In the genomic region with DNA sequence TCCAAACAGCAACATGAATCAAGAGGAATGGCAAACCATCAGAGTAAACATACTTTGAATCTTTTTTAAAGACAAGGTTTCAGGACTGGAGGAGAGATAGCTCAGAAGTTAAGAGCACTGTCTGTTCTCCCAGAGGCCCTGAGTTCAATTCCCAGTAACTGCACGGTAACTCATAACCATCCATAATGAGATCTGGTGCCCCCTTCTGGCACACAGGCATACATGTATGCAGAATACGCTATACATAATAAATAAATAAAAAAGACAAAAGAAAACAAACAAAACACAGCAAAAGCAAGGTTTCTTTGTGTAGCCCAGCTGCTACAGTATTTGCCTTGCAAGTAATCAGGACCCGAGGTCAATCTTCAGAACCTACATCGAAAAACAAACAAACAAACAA, we compare ENCODE assay signal across 32 mouse cellular contexts. TPM values are rescaled to one million over a fixed set of nuclear protein-coding genes. Genes with fewer than 3 reads are reported as not detected.
DNase-seq lines count a peak whose midpoint lies in the region; ATAC-seq and TF ChIP-seq lines count a peak whose summit lies in the region.
"Had no signal": no experiment of that assay in that cellular context is flagged by ENCODE, and none has a peak within 500 bp of the region (broad histone marks: within the 10 kb centered on the region; RNA-seq: fewer than 3 reads in every experiment).

No protein-coding gene starts in this region.

- TF ChIP-seq RAD21 in MEL (IDR thresholded peaks at IDR 0.05; ENCODE audit: low read depth, low read length) = peak; percentile 30

- no peak for TF ChIP-seq EP300 in MEL (IDR thresholded peaks at IDR 0.05; ENCODE audit: low read depth in 1 of 2, low read length in 2 of 2)
- TF ChIP-seq EP300 in stomach, postnatal 0 days (optimal IDR thresholded peaks at IDR 0.05) = no peak
- TF ChIP-seq EP300 in heart, adult 2 months (IDR thresholded peaks at IDR 0.05; ENCODE audit: insufficient read depth, low read depth, low read length) = no peak

- intact Hi-C loops in heart, adult 2 months (cut with DNase I) = no loop called here

- H3K9me3 ChIP-seq in lung, embryonic 14.5 days (ENCODE audit: low read depth, low read length) = no peaks in the 10 kb centered on the region; the same call in 1 of the 2 replicates
- no peaks in the 10 kb centered on the region for H3K9me3 ChIP-seq in MEL (replicated peaks; ENCODE audit: insufficient read depth, low read length)
- no peaks in the 10 kb centered on the region for H3K9me3 ChIP-seq in stomach, postnatal 0 days (ENCODE audit: control insufficient read depth, low read length)
- H3K9me3 ChIP-seq: embryonic facial prominence, embryonic 15.5 days; forebrain, embryonic 10.5 days; forebrain, embryonic 12.5 days; G1E had no signal

- no peak overlapping the region for H3K4me2 ChIP-seq in lung, embryonic 14.5 days
- no peak overlapping the region for H3K4me2 ChIP-seq in stomach, postnatal 0 days (replicated peaks; ENCODE audit: low read depth)
- H3K4me2 ChIP-seq: embryonic facial prominence, embryonic 13.5 days; embryonic facial prominence, embryonic 15.5 days; forebrain, embryonic 12.5 days had no signal

- 0 out of 2 replicates have a peak, but pooled peaks have one; percentile 6 for TF ChIP-seq CTCF in lung, embryonic 14.5 days (IDR thresholded peaks at IDR 0.05; ENCODE audit: low read depth)
- peak in 1 of 3 experiments; percentile 52; a peak in 2 of 6 replicates for TF ChIP-seq CTCF in MEL (IDR thresholded peaks at IDR 0.05 in 2 of 3, conservative IDR thresholded peaks at IDR 0.05 in 1 of 3; ENCODE audit: control insufficient read depth in 1 of 3, insufficient read depth in 1 of 3, low read depth in 2 of 3, low read length in 3 of 3, poor library complexity in 1 of 3, severe bottlenecking in 1 of 3)
- peak; percentile 20; the same call in 1 of the 2 replicates for TF ChIP-seq CTCF in stomach, postnatal 0 days (IDR thresholded peaks at IDR 0.05; ENCODE audit: low read depth)
- TF ChIP-seq CTCF in heart, adult 2 months (IDR thresholded peaks at IDR 0.05) = no peak

- H3K36me3 ChIP-seq in lung, embryonic 14.5 days (ENCODE audit: insufficient read depth) = no peaks in the 10 kb centered on the region
- no peaks in the 10 kb centered on the region for H3K36me3 ChIP-seq in MEL (ENCODE audit: control insufficient read depth in 1 of 2, insufficient read depth in 2 of 2, low read length in 2 of 2)
- no peaks in the 10 kb centered on the region for H3K36me3 ChIP-seq in stomach, postnatal 0 days (ENCODE audit: control insufficient read depth, insufficient read depth, low read length)
- no peaks in the 10 kb centered on the region for H3K36me3 ChIP-seq in heart, adult 2 months (ENCODE audit: control insufficient read depth, insufficient read depth, low read length)
- H3K36me3 ChIP-seq: embryonic facial prominence, embryonic 13.5 days; embryonic facial prominence, embryonic 15.5 days; forebrain, embryonic 10.5 days; forebrain, embryonic 12.5 days; G1E had no signal

- TF ChIP-seq POLR2A in MEL (IDR thresholded peaks at IDR 0.05; ENCODE audit: control insufficient read depth in 1 of 2, insufficient read depth in 1 of 2, low read depth in 1 of 2, low read length in 2 of 2, poor library complexity in 1 of 2) = no peak
- TF ChIP-seq POLR2A in heart, adult 2 months (IDR thresholded peaks at IDR 0.05; ENCODE audit: insufficient read depth, low read depth, low read length) = no peak

- no peaks in the 10 kb centered on the region for H3K79me2 ChIP-seq in MEL (ENCODE audit: control insufficient read depth, insufficient read depth, low read length, poor library complexity)
- no peaks in the 10 kb centered on the region for H3K79me2 ChIP-seq in heart, adult 2 months (replicated peaks; ENCODE audit: control insufficient read depth, insufficient read depth, low read length)

- no peak for DNase-seq in lung, embryonic 14.5 days
- no peak for DNase-seq in lung, postnatal 4 days
- DNase-seq in A20 (ENCODE audit: low read depth, low spot score) = peak; percentile 18
- DNase-seq in MEL (ENCODE audit: low read depth, low spot score) = peak; percentile 10
- no peak for DNase-seq in stomach, postnatal 0 days (ENCODE audit: low spot score)
- no peak for DNase-seq in spleen, adult 12 weeks (ENCODE audit: low spot score)
- DNase-seq in heart, adult 2 months = no peak
- no peak for DNase-seq in T-cell, adult 2 months (ENCODE audit: low spot score)
- DNase-seq: adrenal gland, adult 2 months; adrenal gland, postnatal 10 days; adrenal gland, postnatal 25 days; cerebellum, adult 11 months; cerebellum, adult 18-20 months; cerebellum, adult 8-10 months; cerebellum, adult 9-11 months; cerebellum, postnatal 14 days; cerebellum, postnatal 36 days; embryo, embryonic 11 days had no signal

- WGBS in lung, embryonic 14.5 days = 86% methylated on average over 4 of the region's 4 CpGs
- WGBS in stomach, postnatal 0 days = 91% methylated on average over 4 of the region's 4 CpGs
- WGBS in heart, adult 2 months = 86% methylated on average over 4 of the region's 4 CpGs

- no peak for ATAC-seq in lung, embryonic 14.5 days (ENCODE audit: insufficient read depth)
- no peak for ATAC-seq in stomach, postnatal 0 days (ENCODE audit: low FRiP score, low TSS enrichment)
- ATAC-seq: forebrain, embryonic 14.5 days; forebrain, embryonic 16.5 days had no signal

- no peak overlapping the region for H3K4me3 ChIP-seq in lung, embryonic 14.5 days (ENCODE audit: low read depth, low read length)
- H3K4me3 ChIP-seq in MEL (ENCODE audit: control insufficient read depth in 1 of 2, insufficient read depth in 1 of 2, low read depth in 2 of 2, low read length in 2 of 2) = no peak overlapping the region
- H3K4me3 ChIP-seq in stomach, postnatal 0 days (ENCODE audit: low read depth, low read length) = no peak overlapping the region
- H3K4me3 ChIP-seq in heart, adult 2 months = no peak overlapping the region
- H3K4me3 ChIP-seq: embryonic facial prominence, embryonic 13.5 days; embryonic facial prominence, embryonic 15.5 days; erythroblast, embryonic 14.5 days; forebrain, embryonic 10.5 days; forebrain, embryonic 12.5 days had no signal

- H3K27ac ChIP-seq in lung, embryonic 14.5 days (ENCODE audit: low read depth) = no peak overlapping the region
- no peak overlapping the region for H3K27ac ChIP-seq in MEL (ENCODE audit: control insufficient read depth, low read depth, low read length)
- no peak overlapping the region for H3K27ac ChIP-seq in stomach, postnatal 0 days (replicated peaks)
- H3K27ac ChIP-seq in heart, adult 2 months = no peak overlapping the region
- H3K27ac ChIP-seq: embryonic facial prominence, embryonic 13.5 days; embryonic facial prominence, embryonic 15.5 days; forebrain, embryonic 10.5 days; forebrain, embryonic 12.5 days had no signal

- H3K27me3 ChIP-seq in lung, embryonic 14.5 days (ENCODE audit: insufficient read depth, low read length) = no peaks in the 10 kb centered on the region
- peaks cover 0 to 4% of the 10 kb centered on the region in 2 experiments; a peak in 2 of 4 replicates for H3K27me3 ChIP-seq in MEL (ENCODE audit: control insufficient read depth in 1 of 2, insufficient read depth in 2 of 2, low read length in 2 of 2)
- H3K27me3 ChIP-seq in stomach, postnatal 0 days (ENCODE audit: control insufficient read depth, insufficient read depth, low read length) = no peaks in the 10 kb centered on the region
- H3K27me3 ChIP-seq in heart, adult 2 months (ENCODE audit: control insufficient read depth, insufficient read depth, low read length) = no peaks in the 10 kb centered on the region
- H3K27me3 ChIP-seq: embryonic facial prominence, embryonic 13.5 days; embryonic facial prominence, embryonic 15.5 days; forebrain, embryonic 12.5 days had no signal

- no peak overlapping the region for H3K9ac ChIP-seq in lung, embryonic 14.5 days
- no peak overlapping the region for H3K9ac ChIP-seq in MEL (ENCODE audit: control insufficient read depth, low read depth, low read length, poor library complexity, severe bottlenecking)
- H3K9ac ChIP-seq in stomach, postnatal 0 days (ENCODE audit: low read length) = no peak overlapping the region
- no peak overlapping the region for H3K9ac ChIP-seq in heart, adult 2 months (ENCODE audit: low read depth, low read length)
- H3K9ac ChIP-seq: embryonic facial prominence, embryonic 13.5 days; embryonic facial prominence, embryonic 15.5 days; forebrain, embryonic 12.5 days had no signal

- H3K4me1 ChIP-seq in lung, embryonic 14.5 days (ENCODE audit: insufficient read depth) = no peaks in the 10 kb centered on the region
- no peaks in the 10 kb centered on the region for H3K4me1 ChIP-seq in MEL (ENCODE audit: control insufficient read depth in 1 of 2, insufficient read depth in 2 of 2, low read length in 2 of 2)
- no peaks in the 10 kb centered on the region for H3K4me1 ChIP-seq in stomach, postnatal 0 days (replicated peaks; ENCODE audit: control insufficient read depth, insufficient read depth)
- H3K4me1 ChIP-seq in heart, adult 2 months (ENCODE audit: control insufficient read depth, insufficient read depth, low read length) = no peaks in the 10 kb centered on the region
- H3K4me1 ChIP-seq: embryonic facial prominence, embryonic 13.5 days; embryonic facial prominence, embryonic 15.5 days; forebrain, embryonic 10.5 days; forebrain, embryonic 12.5 days had no signal

TF ChIP-seq in MEL, 35 proteins besides CTCF, POLR2A, EP300 and RAD21 (continues in another document):
- TF ChIP-seq JUND (IDR thresholded peaks at IDR 0.05; ENCODE audit: low read depth, low read length) = no peak

RNA-seq across cellular contexts. Expression of a gene that starts 4.3 kb away (rescaled TPM):
- not detected in 2 replicates for polyA plus RNA-seq in lung, embryonic 14.5 days (2014; fragmentation: Nextera tagmentation; extraction: Ambion mirVana)
- total RNA-seq in MEL (2012; rRNA removed) = not detected in 2 replicates
- not detected for polyA plus RNA-seq in MEL (2012; ENCODE audit: insufficient read depth in 1 of 2, insufficient read length in 2 of 2, low read depth in 1 of 2, low replicate concordance in 2 of 2, missing spikeins in 1 of 2)
- polyA plus RNA-seq in stomach, postnatal 0 days (2015; fragmentation: Nextera tagmentation; extraction: Ambion mirVana) = not detected in 2 replicates
- not detected for total RNA-seq in heart, adult 2 months (2021)
- not detected in 2 replicates for polyA plus RNA-seq in heart, adult 2 months (2012; rRNA removed)
- total RNA-seq: adrenal gland, adult 2 months; adrenal gland, postnatal 10 days; adrenal gland, postnatal 25 days; common myeloid progenitor, adult 5-6 weeks had no signal
- polyA plus RNA-seq: adrenal gland, adult 2 months; C2C12; embryonic facial prominence, embryonic 11.5 days; embryonic facial prominence, embryonic 13.5 days; embryonic facial prominence, embryonic 15.5 days; erythroblast, embryonic 14.5 days; forebrain, embryonic 10.5 days; forebrain, embryonic 12.5 days; forebrain, embryonic 14.5 days; frontal cortex, adult 2 months; G1E had no signal

RNA-seq across cellular contexts. Expression of a gene that starts 31.4 kb away (rescaled TPM):
- polyA plus RNA-seq in lung, embryonic 14.5 days (2014; fragmentation: Nextera tagmentation; extraction: Ambion mirVana) = not detected in 2 replicates
- not detected in 2 replicates for total RNA-seq in MEL (2012; rRNA removed)
- polyA plus RNA-seq in MEL (2012; ENCODE audit: insufficient read depth in 1 of 2, insufficient read length in 2 of 2, low read depth in 1 of 2, low replicate concordance in 2 of 2, missing spikeins in 1 of 2) = not detected
- not detected in 2 replicates for polyA plus RNA-seq in stomach, postnatal 0 days (2015; fragmentation: Nextera tagmentation; extraction: Ambion mirVana)
- total RNA-seq in heart, adult 2 months (2021) = not detected
- not detected in 2 replicates for polyA plus RNA-seq in heart, adult 2 months (2012; rRNA removed)
- total RNA-seq: adrenal gland, adult 2 months; adrenal gland, postnatal 10 days; adrenal gland, postnatal 25 days; adrenal gland, postnatal 4 days; common myeloid progenitor, adult 5-6 weeks had no signal
- polyA plus RNA-seq: adrenal gland, adult 2 months; brain, embryonic 14.5 days; C2C12; embryonic facial prominence, embryonic 11.5 days; embryonic facial prominence, embryonic 13.5 days; embryonic facial prominence, embryonic 15.5 days; erythroblast, embryonic 14.5 days; forebrain, embryonic 10.5 days; forebrain, embryonic 12.5 days; forebrain, embryonic 14.5 days; frontal cortex, adult 2 months; G1E had no signal

RNA-seq across cellular contexts. Expression of a gene that starts 31.5 kb away (rescaled TPM):
- 71.4 and 74.5 TPM in 2 replicates for polyA plus RNA-seq in lung, embryonic 14.5 days (2014; fragmentation: Nextera tagmentation; extraction: Ambion mirVana)
- 29.2 and 29.8 TPM in 2 replicates for total RNA-seq in MEL (2012; rRNA removed)
- 100 to 1,000 TPM in 1 of 2 experiments, 10 to 100 TPM in 1; 63.2 to 125 TPM for polyA plus RNA-seq in MEL (2012; ENCODE audit: insufficient read depth in 1 of 2, insufficient read length in 2 of 2, low read depth in 1 of 2, low replicate concordance in 2 of 2, missing spikeins in 1 of 2)
- 54.6 and 59.1 TPM in 2 replicates for polyA plus RNA-seq in stomach, postnatal 0 days (2015; fragmentation: Nextera tagmentation; extraction: Ambion mirVana)
- 10 to 100 TPM; 16.6 to 18.8 TPM for total RNA-seq in heart, adult 2 months (2021)
- polyA plus RNA-seq in heart, adult 2 months (2012; rRNA removed) = 6.4 TPM in 2 replicates

Comparison
In these comparisons a context has a peak if more than half of its experiments do, and no peak if none do; other contexts are left out.
1. DNase-seq: peak in A20 (single experiment) and MEL (single experiment); none in lung, embryonic 14.5 days (single experiment), lung, postnatal 4 days (0 of 2), stomach, postnatal 0 days (single experiment), spleen, adult 12 weeks (single experiment), heart, adult 2 months (0 of 2) and T-cell, adult 2 months (single experiment).